Mouse (Mus musculus) bone marrow macrophage, adult 2 months (primary cell): ENCODE measurements around the gene Tgfb3. TPM values are rescaled to one million over a fixed set of nuclear protein-coding genes. Genes with fewer than 3 reads are reported as not detected.

Experiments used
- H3K27ac ChIP-seq: 2 replicates; pipeline ENCODE4 v1.5.1; 2012; ENCODE audit warnings: low read depth, low read length; ENCODE audit not compliant: insufficient read depth
- H3K4me1 ChIP-seq: 2 replicates; pipeline ENCODE4 v1.6.1; 2012; ENCODE audit warnings: low read length; ENCODE audit not compliant: control insufficient read depth, insufficient read depth
- H3K4me3 ChIP-seq: 2 replicates; pipeline ENCODE4 v1.5.1; 2012; ENCODE audit warnings: mild to moderate bottlenecking, low read length, moderate library complexity; ENCODE audit not compliant: insufficient read depth
- CTCF ChIP-seq: IDR thresholded peaks from 2 replicates; pipeline ENCODE4 v1.5.1; 2012; ENCODE audit warnings: low read depth, mild to moderate bottlenecking, low read length, moderate library complexity
- POLR2A ChIP-seq: IDR thresholded peaks from 2 replicates; pipeline ENCODE4 v1.6.1; 2012; ENCODE audit warnings: mild to moderate bottlenecking, low read depth, low read length, borderline replicate concordance
- polyA plus RNA-seq: library from polyadenylated mRNA; stranded (reverse); fragments of >200 nt; gene quantifications from 2 replicates; pipeline ENCODE4 v1.2.4, GENCODE M21; 2012; ENCODE audit not compliant: missing spikeins, insufficient read depth, insufficient read length

Gene Tgfb3
- polyA plus RNA-seq, 1 experiment: 0.86 TPM

- TF ChIP-seq CTCF: no peak
- TF ChIP-seq POLR2A: no peak
- H3K4me1 ChIP-seq: no peaks in the 10 kb centered on the region
- no peak overlapping the region for H3K27ac ChIP-seq
- H3K4me3 ChIP-seq: no peak overlapping the region
Observed at GRCm38 (mm10) chr12:86022282-86022984, 56.4 kb downstream of the Tgfb3 start.

GRCm38 (mm10) chr12:86021583-86021982 lies 57.3 kb downstream of the Tgfb3 start:
- no peak for TF ChIP-seq POLR2A
- no peak for TF ChIP-seq CTCF
- no peak overlapping the region for H3K4me3 ChIP-seq
- no peaks in the 10 kb centered on the region for H3K4me1 ChIP-seq
- H3K27ac ChIP-seq: no peak overlapping the region

- no peak overlapping the region for H3K4me3 ChIP-seq
- TF ChIP-seq POLR2A (no peak), CTCF (no peak)
- H3K4me1 ChIP-seq: no peaks in the 10 kb centered on the region
Observed at GRCm38 (mm10) chr12:86017360-86017759, 61.5 kb downstream of the Tgfb3 start.

GRCm38 (mm10) chr12:86015114-86015513 lies 63.7 kb downstream of the Tgfb3 start:
- Histone ChIP-seq H3K27ac (no peak overlapping the region), H3K4me3 (no peak overlapping the region), H3K4me1 (no peaks in the 10 kb centered on the region)
- no peak for TF ChIP-seq CTCF
- no peak for TF ChIP-seq POLR2A

More at GRCm38 (mm10) chr12:86017360-86017759, 61.5 kb downstream of the Tgfb3 start:
- H3K27ac ChIP-seq: no peak overlapping the region

- no peak overlapping the region for H3K4me3 ChIP-seq
Observed at GRCm38 (mm10) chr12:86014621-86015020, 64.2 kb downstream of the Tgfb3 start.

GRCm38 (mm10) chr12:86014174-86014573 lies 64.7 kb downstream of the Tgfb3 start:
- Histone ChIP-seq H3K27ac (no peak overlapping the region), H3K4me1 (no peaks in the 10 kb centered on the region), H3K4me3 (no peak overlapping the region)
- TF ChIP-seq CTCF (no peak), POLR2A (no peak)

More at GRCm38 (mm10) chr12:86014621-86015020, 64.2 kb downstream of the Tgfb3 start:
- no peak for TF ChIP-seq CTCF
- no peaks in the 10 kb centered on the region for H3K4me1 ChIP-seq
- H3K27ac ChIP-seq: no peak overlapping the region

GRCm38 (mm10) chr12:86012195-86012594 lies 66.6 kb downstream of the Tgfb3 start:
- no peak overlapping the region for H3K4me3 ChIP-seq
- H3K4me1 ChIP-seq: peaks cover 14% of the 10 kb centered on the region
- H3K27ac ChIP-seq: no peak overlapping the region
- no peak for TF ChIP-seq CTCF
- no peak for TF ChIP-seq POLR2A

- Histone ChIP-seq H3K4me3 (no peak overlapping the region), H3K27ac (no peak overlapping the region), H3K4me1 (peaks cover 16% of the 10 kb centered on the region)
- TF ChIP-seq CTCF (no peak), POLR2A (no peak)
Observed at GRCm38 (mm10) chr12:86010656-86011055, 68.2 kb downstream of the Tgfb3 start.

GRCm38 (mm10) chr12:86007377-86007776 lies 71.5 kb downstream of the Tgfb3 start:
- TF ChIP-seq CTCF: no peak
- TF ChIP-seq POLR2A: no peak
- Histone ChIP-seq H3K4me1 (peaks cover 16% of the 10 kb centered on the region), H3K4me3 (no peak overlapping the region), H3K27ac (no peak overlapping the region)

Other genes with a start within 250 kb of the Tgfb3 start
- 12.9 and 19.6 TPM in 2 replicates for gene Ift43, start 3.5 kb upstream of the Tgfb3 start, polyA plus RNA-seq
- gene Gpatch2l, start 162.8 kb upstream of the Tgfb3 start, polyA plus RNA-seq: 23.4 and 27.0 TPM in 2 replicates